Mouse (Mus musculus) cerebellum, adult 11-12 months (tissue): ENCODE measurements at regions not wholly inside any gene's neighbourhood (a gene's known extent, or its start where the extent isn't known, plus 50 kb on each side); places are given as distances from the start of the nearest gene placed in this dataset.

Experiments
- DNase-seq: peaks from one replicate; pipeline ENCODE4 v3.0.0; 2022

GRCm38 (mm10) chr12:45745697-45746096, 671.2 kb upstream of the Stxbp6 start:
- no peak for DNase-seq

GRCm38 (mm10) chr12:45744619-45745018, 670.1 kb upstream of the Stxbp6 start:
- no peak for DNase-seq

- no peak for DNase-seq
Observed at GRCm38 (mm10) chr12:45733661-45734060, 659.2 kb upstream of the Stxbp6 start.

GRCm38 (mm10) chr12:45724565-45725370, 650.3 kb upstream of the Stxbp6 start:
- DNase-seq = no peak

- no peak for DNase-seq
Observed at GRCm38 (mm10) chr12:45711351-45711750, 636.8 kb upstream of the Stxbp6 start.

- no peak for DNase-seq
Observed at GRCm38 (mm10) chr12:45710766-45711165, 636.3 kb upstream of the Stxbp6 start.

- DNase-seq = no peak
Observed at GRCm38 (mm10) chr12:45689291-45689690, 614.8 kb upstream of the Stxbp6 start.

GRCm38 (mm10) chr12:45686765-45687164, 612.3 kb upstream of the Stxbp6 start:
- no peak for DNase-seq

GRCm38 (mm10) chr12:45672361-45672760, 597.9 kb upstream of the Stxbp6 start:
- DNase-seq = no peak

GRCm38 (mm10) chr12:45671554-45671948, 597.0 kb upstream of the Stxbp6 start:
- DNase-seq = no peak

- DNase-seq = no peak
Observed at GRCm38 (mm10) chr12:45670874-45671553, 596.5 kb upstream of the Stxbp6 start.

- no peak for DNase-seq
Observed at GRCm38 (mm10) chr12:45670246-45670873, 595.9 kb upstream of the Stxbp6 start.

GRCm38 (mm10) chr12:45659612-45660011, 585.1 kb upstream of the Stxbp6 start:
- DNase-seq = no peak

GRCm38 (mm10) chr12:45656574-45656973, 582.1 kb upstream of the Stxbp6 start:
- DNase-seq = no peak

- no peak for DNase-seq
Observed at GRCm38 (mm10) chr12:45648654-45649053, 574.1 kb upstream of the Stxbp6 start.

GRCm38 (mm10) chr12:45644180-45644579, 569.7 kb upstream of the Stxbp6 start:
- DNase-seq = no peak

- DNase-seq = no peak
Observed at GRCm38 (mm10) chr12:45622830-45623229, 548.3 kb upstream of the Stxbp6 start.

- DNase-seq = no peak
Observed at GRCm38 (mm10) chr12:45620056-45620455, 545.5 kb upstream of the Stxbp6 start.

- DNase-seq = no peak
Observed at GRCm38 (mm10) chr12:45614509-45615150, 540.1 kb upstream of the Stxbp6 start.

- no peak for DNase-seq
Observed at GRCm38 (mm10) chr12:45614074-45614473, 539.6 kb upstream of the Stxbp6 start.

GRCm38 (mm10) chr12:45599443-45599842, 524.9 kb upstream of the Stxbp6 start:
- no peak for DNase-seq

GRCm38 (mm10) chr12:45597904-45598570, 523.5 kb upstream of the Stxbp6 start:
- no peak for DNase-seq

- DNase-seq = no peak
Observed at GRCm38 (mm10) chr12:45594689-45595088, 520.2 kb upstream of the Stxbp6 start.
